Mouse (Mus musculus): Measurements from ENCODE around the gene Fcor.

The Fcor gene

GRCm38 (mm10) chr8:3670388-3670787 is 1.8 kb downstream of the Fcor start:
- no peak for DNase-seq

- DNase-seq = no peak
Measured at GRCm38 (mm10) chr8:3665507-3665906, 6.7 kb downstream of the Fcor start, which contains the start of gene Mcemp1. Gene Mcemp1 (plus strand): TSS chr8:3665754.

- DNase-seq = no peak
Measured at GRCm38 (mm10) chr8:3664405-3664804, 7.8 kb downstream of the Fcor start.

GRCm38 (mm10) chr8:3660889-3661288 is 11.3 kb downstream of the Fcor start:
- DNase-seq = no peak

GRCm38 (mm10) chr8:3656725-3657381 is 15.3 kb downstream of the Fcor start:
- peak; percentile 39 for DNase-seq

- no peak for DNase-seq
Measured at GRCm38 (mm10) chr8:3655526-3655925, 16.6 kb downstream of the Fcor start, which contains the start of gene Retn. Gene Retn (plus strand): TSS chr8:3655770.

GRCm38 (mm10) chr8:3654726-3655508 is 17.2 kb downstream of the Fcor start:
- DNase-seq = no peak

GRCm38 (mm10) chr8:3652845-3653244 is 19.3 kb downstream of the Fcor start:
- no peak for DNase-seq

- no peak for DNase-seq
Measured at GRCm38 (mm10) chr8:3648990-3649389, 23.2 kb downstream of the Fcor start.

- no peak for DNase-seq
Measured at GRCm38 (mm10) chr8:3648268-3648667, 23.9 kb downstream of the Fcor start.

GRCm38 (mm10) chr8:3647561-3647960 is 24.6 kb downstream of the Fcor start:
- no peak for DNase-seq

GRCm38 (mm10) chr8:3646824-3647531 is 25.2 kb downstream of the Fcor start:
- DNase-seq = no peak

- DNase-seq = no peak
Measured at GRCm38 (mm10) chr8:3645804-3646203, 26.4 kb downstream of the Fcor start.

GRCm38 (mm10) chr8:3631478-3631875 is 40.7 kb downstream of the Fcor start:
- no peak for DNase-seq

GRCm38 (mm10) chr8:3630647-3631477 is 41.3 kb downstream of the Fcor start, which contains the start of gene Stxbp2:
Gene Stxbp2 (plus strand): TSS chr8:3630955.
- peak; percentile 66 for DNase-seq

- no peak for DNase-seq
Measured at GRCm38 (mm10) chr8:3628014-3628413, 44.1 kb downstream of the Fcor start.

GRCm38 (mm10) chr8:3626971-3627370 is 45.2 kb downstream of the Fcor start:
- no peak for DNase-seq

GRCm38 (mm10) chr8:3625445-3625844 is 46.7 kb downstream of the Fcor start, which contains the start of gene Pcp2:
Gene Pcp2 (minus strand): TSS chr8:3625545.
- DNase-seq = no peak

GRCm38 (mm10) chr8:3622119-3622518 is 50.0 kb downstream of the Fcor start:
- no peak for DNase-seq

GRCm38 (mm10) chr8:3621199-3621970 is 50.8 kb downstream of the Fcor start, which contains the start of the genes Xab2 and Pet100:
Gene Xab2 (minus strand): TSS chr8:3621316.
Gene Pet100 (plus strand): TSS chr8:3621548.
- DNase-seq = peak; percentile 98
